Mouse (Mus musculus) granulocyte monocyte progenitor cell, adult 5-6 weeks (primary cell): Measurements from ENCODE around the gene Ly75. TPM values are rescaled to one million over a fixed set of nuclear protein-coding genes. Genes with fewer than 3 reads are reported as not detected.

Source experiments
- ATAC-seq: replicated peaks from 2 replicates; pipeline ENCODE4 v1.8.0; 2016; ENCODE audit warnings: mild to moderate bottlenecking, moderate TSS enrichment, inconsistent platforms; ENCODE audit not compliant: poor library complexity, severe bottlenecking
- total RNA-seq, 2 experiments: library from RNA; stranded (forward) in 1 of 2; stranded (reverse) in 1 of 2; fragments of 200-712, 200-1000 nt in 1 of 2; fragments of >200 nt in 1 of 2; fragmentation: Nextera tagmentation in 1 of 2; gene quantifications; 2 replicates each; pipeline ENCODE4 v1.2.3; 2014 to 2017

Ly75 gene
- total RNA-seq, 2 experiments from 2014 or later, result 1.8 to 4.8 TPM

GRCm38 (mm10) chr2:60328641-60329040 is 54.5 kb downstream of the Ly75 start:
- ATAC-seq, result no peak

- no peak for ATAC-seq
Observed at GRCm38 (mm10) chr2:60327581-60327980, 55.5 kb downstream of the Ly75 start.

GRCm38 (mm10) chr2:60326948-60327347 is 56.2 kb downstream of the Ly75 start:
- no peak for ATAC-seq

- peak; percentile 82 for ATAC-seq
Observed at GRCm38 (mm10) chr2:60323411-60323810, 59.7 kb downstream of the Ly75 start.

- no peak for ATAC-seq
Observed at GRCm38 (mm10) chr2:60322031-60322726, 60.9 kb downstream of the Ly75 start.

- ATAC-seq, result no peak
Observed at GRCm38 (mm10) chr2:60303796-60304195, 79.3 kb downstream of the Ly75 start.

GRCm38 (mm10) chr2:60299323-60299722 is 83.8 kb downstream of the Ly75 start:
- no peak for ATAC-seq

- ATAC-seq, result peak; percentile 100
Observed at GRCm38 (mm10) chr2:60298266-60298665, 84.8 kb downstream of the Ly75 start.

- no peak for ATAC-seq
Observed at GRCm38 (mm10) chr2:60291381-60291780, 91.7 kb downstream of the Ly75 start.

- peak; percentile 38 for ATAC-seq
Observed at GRCm38 (mm10) chr2:60289451-60289850, 93.7 kb downstream of the Ly75 start.

- ATAC-seq, result peak; percentile 71
Observed at GRCm38 (mm10) chr2:60288606-60289005, 94.5 kb downstream of the Ly75 start.

GRCm38 (mm10) chr2:60285107-60285617 is 97.9 kb downstream of the Ly75 start:
- no peak for ATAC-seq

GRCm38 (mm10) chr2:60284467-60284821 is 98.7 kb downstream of the Ly75 start, which contains the start of gene Cd302:
Gene Cd302 (minus strand): TSS chr2:60284488.
- peak; percentile 1; the same call in 1 of the 2 replicates for ATAC-seq

- ATAC-seq, result peak; percentile 68
Observed at GRCm38 (mm10) chr2:60283751-60284466, 99.2 kb downstream of the Ly75 start.

GRCm38 (mm10) chr2:60283208-60283750 is 99.8 kb downstream of the Ly75 start:
- ATAC-seq, result no peak

- no peak for ATAC-seq
Observed at GRCm38 (mm10) chr2:60282625-60283024, 100.5 kb downstream of the Ly75 start.

GRCm38 (mm10) chr2:60278627-60279026 is 104.5 kb downstream of the Ly75 start:
- ATAC-seq, result peak; percentile 79

GRCm38 (mm10) chr2:60269856-60270479 is 113.1 kb downstream of the Ly75 start:
- no peak for ATAC-seq

- no peak for ATAC-seq
Observed at GRCm38 (mm10) chr2:60267567-60267966, 115.5 kb downstream of the Ly75 start.

GRCm38 (mm10) chr2:60260621-60261350 is 122.3 kb downstream of the Ly75 start:
- ATAC-seq, result no peak
